Mouse (Mus musculus): Measurements from ENCODE around the gene Tmem50a. TPM values are rescaled to one million over a fixed set of nuclear protein-coding genes. Genes with fewer than 3 reads are reported as not detected.

Tmem50a gene
- polyA plus RNA-seq, 1 experiment from 2014 or later = 304 TPM

DNA sequence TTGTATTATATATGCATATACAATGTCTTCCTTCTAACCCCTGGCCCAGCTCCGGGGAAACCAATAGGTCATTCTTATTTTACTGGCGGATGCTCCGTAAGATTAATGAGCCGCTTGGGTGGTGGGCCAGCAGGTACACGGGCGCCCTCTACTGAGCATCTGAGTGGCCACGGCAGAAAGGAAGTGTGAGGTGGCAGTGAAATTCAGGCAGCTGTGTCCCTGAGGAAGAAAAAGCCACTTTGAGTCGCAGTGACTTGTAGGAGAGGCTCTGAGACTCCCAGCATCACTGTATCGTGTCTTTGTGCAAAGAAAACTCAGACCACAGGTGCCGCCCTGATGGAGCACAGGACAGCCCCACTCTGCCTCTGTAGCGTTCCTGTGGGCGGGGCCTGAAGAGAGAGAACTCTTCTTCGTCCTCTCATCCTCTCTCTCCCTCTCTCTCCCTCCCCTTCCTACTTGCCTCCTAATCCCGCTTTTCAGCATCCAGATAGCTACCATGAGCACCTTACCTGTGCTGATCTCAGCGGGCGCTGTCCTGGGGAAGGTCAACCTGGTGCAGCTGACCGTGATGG, 35.3 kb downstream of the Tmem50a start:
- DNase-seq (ENCODE audit: low spot score) = peak; percentile 69

DNA sequence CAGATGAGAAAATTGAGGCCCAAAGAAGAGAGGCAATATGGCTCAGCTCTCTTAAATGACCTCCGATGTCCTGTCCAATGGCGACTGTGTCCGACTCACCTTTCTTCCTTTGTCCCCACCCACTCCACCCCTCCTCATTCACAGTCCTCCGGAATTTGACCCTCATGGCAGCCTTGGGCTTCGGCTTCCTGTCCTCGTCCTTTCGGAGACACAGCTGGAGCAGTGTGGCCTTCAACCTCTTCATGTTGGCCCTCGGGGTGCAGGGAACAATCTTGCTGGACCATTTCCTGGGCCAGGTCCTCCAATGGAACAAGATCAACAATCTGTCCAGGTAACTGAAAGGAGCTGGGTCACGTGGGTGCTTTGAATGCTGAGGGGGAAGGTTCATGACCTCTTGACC, 38.7 kb downstream of the Tmem50a start:
- DNase-seq (ENCODE audit: low spot score) = no peak

- DNase-seq (ENCODE audit: low spot score) = no peak
Measured at GRCm38 (mm10) chr4:134871950-134872349, 42.9 kb downstream of the Tmem50a start.

DNA sequence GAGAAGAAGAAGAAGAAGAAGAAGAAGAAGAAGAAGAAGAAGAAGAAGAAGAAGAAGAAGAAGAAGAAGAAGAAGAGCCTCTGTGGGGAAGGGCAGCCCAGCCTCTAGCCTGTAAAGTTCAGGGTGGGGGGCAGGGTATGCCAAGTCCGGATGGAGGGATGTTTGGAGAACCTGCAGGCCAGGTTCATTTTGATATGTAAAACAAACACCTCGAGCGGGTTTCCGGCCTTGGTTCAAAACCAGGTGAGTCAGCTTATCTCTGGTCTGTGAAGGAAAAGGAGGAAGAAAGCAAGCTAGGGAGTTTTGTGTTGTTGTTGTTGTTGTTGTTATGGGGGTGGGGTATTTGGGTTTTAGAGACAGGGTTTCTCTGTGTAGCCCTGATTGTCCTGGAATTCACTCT, 43.3 kb downstream of the Tmem50a start:
- DNase-seq (ENCODE audit: low spot score) = no peak

DNA sequence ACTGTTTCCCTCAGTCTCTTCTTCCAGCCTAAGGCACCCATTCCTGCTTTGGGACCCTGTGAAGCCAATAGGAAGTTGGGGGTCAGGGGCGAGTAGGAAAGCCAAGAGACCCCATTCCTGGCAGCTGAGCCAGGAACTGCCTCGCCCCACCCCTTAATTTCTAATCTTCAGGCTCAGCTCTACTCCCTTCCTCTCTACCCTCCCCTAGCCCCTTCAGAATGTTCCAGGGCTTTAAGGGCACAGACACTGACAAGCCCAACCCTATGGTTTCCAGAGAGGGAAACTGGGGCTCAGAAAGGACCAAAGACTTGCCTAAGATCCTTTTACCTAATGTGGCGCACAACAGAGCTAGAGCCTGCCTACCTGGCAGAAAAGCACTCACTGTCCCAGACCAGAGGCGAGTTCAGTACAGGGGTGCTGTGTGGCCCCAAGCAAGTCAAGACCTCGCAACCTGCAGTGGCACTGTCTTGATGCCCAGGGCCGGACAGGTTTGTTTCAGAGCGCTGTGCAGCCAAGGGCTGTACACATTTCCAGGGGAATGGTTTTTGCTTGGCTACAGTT, 44.9 kb downstream of the Tmem50a start:
- no peak for DNase-seq (ENCODE audit: low spot score)

DNA sequence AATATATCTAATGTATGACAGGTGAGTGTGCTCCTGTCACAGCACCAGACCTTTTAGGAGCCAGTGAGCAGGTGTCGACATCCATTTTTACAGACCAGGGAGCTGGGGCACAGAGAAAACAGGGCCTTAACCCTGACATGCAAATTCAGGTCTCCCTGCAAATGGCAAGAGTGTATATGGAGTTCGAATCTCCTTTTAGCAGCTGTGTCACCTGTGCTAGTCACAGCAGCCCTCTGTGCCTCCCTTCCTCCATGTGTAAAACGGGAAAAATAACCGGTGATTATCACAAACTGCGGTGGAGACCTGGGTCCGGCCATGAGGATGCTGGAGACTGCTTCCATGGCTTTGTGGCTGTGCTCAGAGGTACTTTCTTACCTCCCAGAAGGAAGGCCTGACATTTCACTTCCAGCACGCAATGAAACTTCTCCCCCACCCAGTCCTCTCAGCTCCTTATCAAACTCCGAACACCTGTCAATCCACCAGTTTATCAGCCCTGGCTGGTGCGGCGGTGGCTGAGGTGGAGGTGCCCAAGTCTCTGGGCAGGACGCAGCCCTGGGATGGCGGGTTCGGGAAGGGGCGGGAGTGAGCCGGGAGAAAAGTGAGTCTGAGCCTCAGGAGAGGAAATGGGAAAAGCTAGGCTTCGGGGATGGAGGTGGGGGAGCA, 45.6 kb downstream of the Tmem50a start:
- DNase-seq (ENCODE audit: low spot score) = no peak

- DNase-seq (ENCODE audit: low spot score) = no peak
Measured at GRCm38 (mm10) chr4:134868490-134868889, 46.3 kb downstream of the Tmem50a start.

DNA sequence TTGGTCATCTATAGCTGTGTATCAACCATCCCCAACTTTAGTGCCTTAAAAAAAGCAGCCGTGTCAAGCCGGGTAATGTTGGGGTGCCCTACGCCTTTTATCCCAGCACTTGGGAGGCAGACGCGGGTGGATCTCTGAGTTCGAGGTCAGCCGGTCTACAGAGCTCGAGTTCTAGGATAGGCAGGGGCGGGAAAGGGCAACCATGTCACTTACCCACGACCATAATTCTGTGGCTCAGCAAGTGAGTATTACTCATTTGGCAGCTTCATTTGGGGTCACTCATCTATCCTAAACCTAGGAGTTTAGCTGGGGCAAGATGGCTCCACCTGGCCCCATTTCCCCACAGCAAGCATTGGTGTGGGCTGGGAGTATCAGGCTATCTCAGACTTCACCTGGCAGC, 46.8 kb downstream of the Tmem50a start:
- no peak for DNase-seq (ENCODE audit: low spot score)

DNA sequence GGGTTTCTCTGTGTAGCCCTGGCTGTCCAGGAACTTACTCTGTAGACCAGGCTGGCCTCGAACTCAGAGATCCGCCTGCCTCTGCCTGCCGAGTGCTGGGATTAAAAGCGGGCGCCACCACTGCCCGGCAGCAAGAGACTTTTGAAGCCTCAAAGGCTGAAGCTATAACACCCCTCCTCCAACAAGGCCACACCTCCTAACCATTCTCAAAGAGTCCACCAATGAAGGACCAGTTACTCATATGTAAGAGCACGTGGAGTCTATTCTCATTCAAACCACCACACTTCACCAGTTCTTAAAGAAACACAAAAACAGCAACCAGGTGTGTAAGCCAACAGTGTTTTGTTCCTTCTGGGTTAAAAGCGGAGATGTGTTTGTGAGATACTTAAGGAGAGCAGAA, 47.2 kb downstream of the Tmem50a start:
- DNase-seq (ENCODE audit: low spot score) = no peak

- no peak for DNase-seq (ENCODE audit: low spot score)
Measured at GRCm38 (mm10) chr4:134867213-134867612, 47.6 kb downstream of the Tmem50a start.

GRCm38 (mm10) chr4:134865789-134866188, 49.0 kb downstream of the Tmem50a start:
- DNase-seq (ENCODE audit: low spot score) = no peak

GRCm38 (mm10) chr4:134865340-134865739, 49.5 kb downstream of the Tmem50a start:
- no peak for DNase-seq (ENCODE audit: low spot score)

- DNase-seq (ENCODE audit: low spot score) = no peak
Measured at GRCm38 (mm10) chr4:134863937-134864729, 50.7 kb downstream of the Tmem50a start, which contains the start of gene Rhd. Rhd (plus strand) TSS chr4:134864536.

- DNase-seq (ENCODE audit: low spot score) = no peak
Measured at GRCm38 (mm10) chr4:134862996-134863395, 51.8 kb downstream of the Tmem50a start.

GRCm38 (mm10) chr4:134861884-134862283, 52.9 kb downstream of the Tmem50a start:
- DNase-seq (ENCODE audit: low spot score) = no peak

DNA sequence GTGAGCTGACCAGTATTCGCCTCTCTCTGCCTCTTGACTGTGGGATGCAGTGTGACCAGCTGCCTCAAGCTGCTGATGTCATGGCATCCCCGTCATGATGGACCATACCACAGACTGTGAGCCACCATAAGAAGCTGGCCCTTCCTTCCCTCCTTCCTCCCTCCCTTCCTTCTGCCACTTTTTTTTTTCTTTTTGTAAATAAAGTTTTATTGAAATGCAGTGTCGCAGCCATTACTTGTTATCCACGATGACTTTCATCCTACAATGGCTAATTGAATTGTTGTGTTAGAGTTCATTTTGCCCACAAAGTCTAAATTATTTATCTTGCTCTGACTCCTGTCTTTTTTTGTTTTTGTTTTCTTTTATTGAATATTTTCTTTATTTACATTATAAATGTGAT, 56.3 kb downstream of the Tmem50a start:
- DNase-seq (ENCODE audit: low spot score) = no peak

GRCm38 (mm10) chr4:134856501-134856900, 58.3 kb downstream of the Tmem50a start:
- no peak for DNase-seq (ENCODE audit: low spot score)

DNA sequence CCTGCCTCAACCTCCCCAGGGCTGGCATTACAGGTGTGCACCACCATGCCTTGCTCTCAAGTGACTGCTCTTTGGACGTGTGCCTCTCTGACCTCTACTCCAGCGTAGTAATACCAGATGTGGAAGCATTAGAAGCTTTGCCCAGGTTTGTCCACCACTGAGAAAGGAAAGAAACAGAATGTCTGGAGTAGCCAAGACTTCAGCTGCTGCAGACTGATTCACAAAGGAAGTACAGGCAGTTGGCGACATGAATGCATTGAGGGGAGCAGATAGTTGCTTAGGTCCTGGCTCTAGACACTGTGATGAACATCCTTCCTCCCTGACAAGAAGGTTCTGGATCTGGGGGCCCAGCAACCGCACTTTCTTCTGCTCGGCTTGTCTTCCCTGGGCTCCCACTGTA, 58.8 kb downstream of the Tmem50a start:
- DNase-seq (ENCODE audit: low spot score) = no peak

DNA sequence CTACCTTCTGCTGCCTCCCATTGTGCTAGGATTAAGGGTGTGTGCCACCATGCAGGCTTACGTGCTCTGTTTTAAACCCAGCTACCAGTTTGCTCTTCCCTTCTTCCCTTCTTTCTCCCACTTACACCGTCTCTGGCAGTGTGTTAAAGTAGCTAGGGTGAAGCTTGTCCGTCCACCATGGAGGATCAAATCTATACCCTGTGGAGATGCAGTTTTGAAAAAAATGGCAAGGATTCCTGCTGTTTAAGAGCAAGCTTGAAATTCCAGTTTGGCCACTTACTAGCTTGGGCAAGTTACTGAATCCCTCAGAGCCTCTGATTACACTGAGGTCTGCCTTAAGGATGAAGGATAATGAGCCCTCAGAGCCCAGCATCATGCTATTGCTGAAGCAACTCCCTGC, 59.5 kb downstream of the Tmem50a start:
- no peak for DNase-seq (ENCODE audit: low spot score)

GRCm38 (mm10) chr4:134853637-134854485, 61.0 kb downstream of the Tmem50a start:
- peak; percentile 92 for DNase-seq (ENCODE audit: low spot score)

GRCm38 (mm10) chr4:134853259-134853636, 61.6 kb downstream of the Tmem50a start, which contains the start of gene Maco1:
Maco1 (minus strand) TSS chr4:134853345.
- peak; percentile 98 for DNase-seq (ENCODE audit: low spot score)

Data from thymus, postnatal 0 days (tissue).